Mouse (Mus musculus): Measurements from ENCODE around the gene Bloc1s5. TPM values are rescaled to one million over a fixed set of nuclear protein-coding genes. Genes with fewer than 3 reads are reported as not detected.
A peak's percentile ranks its signal among the peaks of the same experiment; 100 is the strongest.

Bloc1s5 gene
- polyA plus RNA-seq, 1 experiment from 2014 or later, result 18.8 TPM

GRCm38 (mm10) chr13:38612179-38612578 lies 22.7 kb downstream of the Bloc1s5 start:
- WGBS, result 95% methylated on average over 4 of the region's 4 CpGs
- H3K27me3 ChIP-seq (ENCODE audit: control insufficient read depth, insufficient read depth, low read length), result no peaks in the 10 kb centered on the region
- no peaks in the 10 kb centered on the region for H3K9me3 ChIP-seq (ENCODE audit: control insufficient read depth, low read length)
- H3K36me3 ChIP-seq (ENCODE audit: control insufficient read depth, insufficient read depth, low read length), result peaks cover 11% of the 10 kb centered on the region; the same call in 1 of the 2 replicates
- ATAC-seq (ENCODE audit: low FRiP score, low TSS enrichment), result no peak
- H3K4me2 ChIP-seq (replicated peaks; ENCODE audit: low read depth, low read length), result no peak overlapping the region
- H3K27ac ChIP-seq (ENCODE audit: low read depth, low read length), result no peak overlapping the region
- no peak overlapping the region for H3K9ac ChIP-seq (ENCODE audit: low read depth, low read length)
- H3K4me3 ChIP-seq (ENCODE audit: low read length), result no peak overlapping the region
- H3K4me1 ChIP-seq (ENCODE audit: control insufficient read depth, insufficient read depth, low read length), result no peaks in the 10 kb centered on the region

- 74% methylated on average over 6 of the region's 6 CpGs for WGBS
- Histone ChIP-seq H3K4me3 (ENCODE audit: low read length) (no peak overlapping the region), H3K9me3 (ENCODE audit: control insufficient read depth, low read length) (no peaks in the 10 kb centered on the region), H3K9ac (ENCODE audit: low read depth, low read length) (no peak overlapping the region), H3K4me2 (replicated peaks; ENCODE audit: low read depth, low read length) (no peak overlapping the region), H3K4me1 (ENCODE audit: control insufficient read depth, insufficient read depth, low read length) (no peaks in the 10 kb centered on the region), H3K36me3 (ENCODE audit: control insufficient read depth, insufficient read depth, low read length) (peaks cover 4% of the 10 kb centered on the region; the same call in 1 of the 2 replicates), H3K27me3 (ENCODE audit: control insufficient read depth, insufficient read depth, low read length) (no peaks in the 10 kb centered on the region), H3K27ac (ENCODE audit: low read depth, low read length) (no peak overlapping the region)
- no peak for ATAC-seq (ENCODE audit: low FRiP score, low TSS enrichment)
Observed at GRCm38 (mm10) chr13:38610336-38610735, 24.6 kb downstream of the Bloc1s5 start.

- H3K4me2 ChIP-seq (replicated peaks; ENCODE audit: low read depth, low read length), result no peak overlapping the region
- no peak overlapping the region for H3K9ac ChIP-seq (ENCODE audit: low read depth, low read length)
- no peak for ATAC-seq (ENCODE audit: low FRiP score, low TSS enrichment)
- no peaks in the 10 kb centered on the region for H3K27me3 ChIP-seq (ENCODE audit: control insufficient read depth, insufficient read depth, low read length)
- no peaks in the 10 kb centered on the region for H3K4me1 ChIP-seq (ENCODE audit: control insufficient read depth, insufficient read depth, low read length)
- H3K4me3 ChIP-seq (ENCODE audit: low read length), result no peak overlapping the region
- 91% methylated on average over 6 of the region's 6 CpGs for WGBS
- no peaks in the 10 kb centered on the region for H3K9me3 ChIP-seq (ENCODE audit: control insufficient read depth, low read length)
- H3K27ac ChIP-seq (ENCODE audit: low read depth, low read length), result no peak overlapping the region
- peaks cover under 1% of the 10 kb centered on the region; the same call in 1 of the 2 replicates for H3K36me3 ChIP-seq (ENCODE audit: control insufficient read depth, insufficient read depth, low read length)
Observed at GRCm38 (mm10) chr13:38607130-38607529, 27.8 kb downstream of the Bloc1s5 start.

- H3K4me3 ChIP-seq (ENCODE audit: low read length), result no peak overlapping the region
- no peaks in the 10 kb centered on the region for H3K27me3 ChIP-seq (ENCODE audit: control insufficient read depth, insufficient read depth, low read length)
- 84% methylated on average over 6 of the region's 6 CpGs for WGBS
- no peak overlapping the region for H3K9ac ChIP-seq (ENCODE audit: low read depth, low read length)
- no peak overlapping the region for H3K27ac ChIP-seq (ENCODE audit: low read depth, low read length)
- H3K9me3 ChIP-seq (ENCODE audit: control insufficient read depth, low read length), result no peaks in the 10 kb centered on the region
- no peaks in the 10 kb centered on the region for H3K36me3 ChIP-seq (ENCODE audit: control insufficient read depth, insufficient read depth, low read length)
- ATAC-seq (ENCODE audit: low FRiP score, low TSS enrichment), result no peak
- H3K4me2 ChIP-seq (replicated peaks; ENCODE audit: low read depth, low read length), result no peak overlapping the region
- no peaks in the 10 kb centered on the region for H3K4me1 ChIP-seq (ENCODE audit: control insufficient read depth, insufficient read depth, low read length)
Observed at GRCm38 (mm10) chr13:38605353-38605752, 29.6 kb downstream of the Bloc1s5 start.

GRCm38 (mm10) chr13:38602966-38603365 lies 31.9 kb downstream of the Bloc1s5 start:
- H3K4me3 ChIP-seq (ENCODE audit: low read length), result no peak overlapping the region
- ATAC-seq (ENCODE audit: low FRiP score, low TSS enrichment), result no peak
- H3K4me1 ChIP-seq (ENCODE audit: control insufficient read depth, insufficient read depth, low read length), result no peaks in the 10 kb centered on the region
- H3K27ac ChIP-seq (ENCODE audit: low read depth, low read length), result no peak overlapping the region
- H3K9ac ChIP-seq (ENCODE audit: low read depth, low read length), result no peak overlapping the region
- 91% methylated on average over 13 of the region's 13 CpGs for WGBS
- no peaks in the 10 kb centered on the region for H3K27me3 ChIP-seq (ENCODE audit: control insufficient read depth, insufficient read depth, low read length)
- no peak overlapping the region for H3K4me2 ChIP-seq (replicated peaks; ENCODE audit: low read depth, low read length)
- no peaks in the 10 kb centered on the region for H3K9me3 ChIP-seq (ENCODE audit: control insufficient read depth, low read length)
- H3K36me3 ChIP-seq (ENCODE audit: control insufficient read depth, insufficient read depth, low read length), result no peaks in the 10 kb centered on the region

- no peak for ATAC-seq (ENCODE audit: low FRiP score, low TSS enrichment)
- Histone ChIP-seq H3K27me3 (ENCODE audit: control insufficient read depth, insufficient read depth, low read length) (no peaks in the 10 kb centered on the region), H3K4me3 (ENCODE audit: low read length) (no peak overlapping the region), H3K9ac (ENCODE audit: low read depth, low read length) (no peak overlapping the region), H3K4me2 (replicated peaks; ENCODE audit: low read depth, low read length) (no peak overlapping the region), H3K9me3 (ENCODE audit: control insufficient read depth, low read length) (no peaks in the 10 kb centered on the region), H3K27ac (ENCODE audit: low read depth, low read length) (no peak overlapping the region), H3K36me3 (ENCODE audit: control insufficient read depth, insufficient read depth, low read length) (no peaks in the 10 kb centered on the region), H3K4me1 (ENCODE audit: control insufficient read depth, insufficient read depth, low read length) (no peaks in the 10 kb centered on the region)
- 80% methylated on average over 17 of the region's 17 CpGs for WGBS
Observed at GRCm38 (mm10) chr13:38602243-38602832, 32.6 kb downstream of the Bloc1s5 start.

- no peak overlapping the region for H3K4me2 ChIP-seq (replicated peaks; ENCODE audit: low read depth, low read length)
- 86% methylated on average over 11 of the region's 11 CpGs for WGBS
- no peaks in the 10 kb centered on the region for H3K36me3 ChIP-seq (ENCODE audit: control insufficient read depth, insufficient read depth, low read length)
- H3K9ac ChIP-seq (ENCODE audit: low read depth, low read length), result no peak overlapping the region
- H3K27me3 ChIP-seq (ENCODE audit: control insufficient read depth, insufficient read depth, low read length), result no peaks in the 10 kb centered on the region
- H3K4me1 ChIP-seq (ENCODE audit: control insufficient read depth, insufficient read depth, low read length), result no peaks in the 10 kb centered on the region
- H3K27ac ChIP-seq (ENCODE audit: low read depth, low read length), result no peak overlapping the region
- H3K4me3 ChIP-seq (ENCODE audit: low read length), result no peak overlapping the region
- no peak for ATAC-seq (ENCODE audit: low FRiP score, low TSS enrichment)
- H3K9me3 ChIP-seq (ENCODE audit: control insufficient read depth, low read length), result no peaks in the 10 kb centered on the region
Observed at GRCm38 (mm10) chr13:38600811-38601210, 34.1 kb downstream of the Bloc1s5 start.

GRCm38 (mm10) chr13:38597076-38597475 lies 37.8 kb downstream of the Bloc1s5 start:
- H3K36me3 ChIP-seq (ENCODE audit: control insufficient read depth, insufficient read depth, low read length), result no peaks in the 10 kb centered on the region
- H3K27ac ChIP-seq (ENCODE audit: low read depth, low read length), result no peak overlapping the region
- H3K9me3 ChIP-seq (ENCODE audit: control insufficient read depth, low read length), result no peaks in the 10 kb centered on the region
- no peak for ATAC-seq (ENCODE audit: low FRiP score, low TSS enrichment)
- no peak overlapping the region for H3K9ac ChIP-seq (ENCODE audit: low read depth, low read length)
- no peaks in the 10 kb centered on the region for H3K27me3 ChIP-seq (ENCODE audit: control insufficient read depth, insufficient read depth, low read length)
- no peak overlapping the region for H3K4me2 ChIP-seq (replicated peaks; ENCODE audit: low read depth, low read length)
- no peaks in the 10 kb centered on the region for H3K4me1 ChIP-seq (ENCODE audit: control insufficient read depth, insufficient read depth, low read length)
- no peak overlapping the region for H3K4me3 ChIP-seq (ENCODE audit: low read length)
- WGBS, result 69% methylated on average over 3 of the region's 3 CpGs

- Histone ChIP-seq H3K27ac (ENCODE audit: low read depth, low read length) (no peak overlapping the region), H3K4me2 (replicated peaks; ENCODE audit: low read depth, low read length) (no peak overlapping the region), H3K4me3 (ENCODE audit: low read length) (no peak overlapping the region), H3K27me3 (ENCODE audit: control insufficient read depth, insufficient read depth, low read length) (no peaks in the 10 kb centered on the region), H3K36me3 (ENCODE audit: control insufficient read depth, insufficient read depth, low read length) (no peaks in the 10 kb centered on the region), H3K9ac (ENCODE audit: low read depth, low read length) (no peak overlapping the region), H3K4me1 (ENCODE audit: control insufficient read depth, insufficient read depth, low read length) (no peaks in the 10 kb centered on the region), H3K9me3 (ENCODE audit: control insufficient read depth, low read length) (no peaks in the 10 kb centered on the region)
- ATAC-seq (ENCODE audit: low FRiP score, low TSS enrichment), result peak; percentile 49; the same call in 1 of the 2 replicates
- 63% methylated on average over 4 of the region's 4 CpGs for WGBS
Observed at GRCm38 (mm10) chr13:38596461-38596860, 38.4 kb downstream of the Bloc1s5 start.
